Mouse (Mus musculus): ENCODE data around the gene Vax1.

Gene Vax1

GRCm38 (mm10) chr19:59169936-59170765 is at the start of gene Vax1:
Gene Vax1, minus strand, starts transcription at chr19:59170056.
- DNase-seq (ENCODE audit: low read depth): no peak

GRCm38 (mm10) chr19:59218991-59219390 is 49.1 kb upstream of the Vax1 start, which contains the start of gene Kcnk18:
Gene Kcnk18, plus strand, starts transcription at chr19:59219214.
- DNase-seq (ENCODE audit: low read depth): no peak

- no peak for DNase-seq (ENCODE audit: low read depth)
These were observed 47.0 kb upstream of the Vax1 start for GRCm38 (mm10) chr19:59216891-59217290.

- DNase-seq (ENCODE audit: low read depth): no peak
These were observed 39.1 kb upstream of the Vax1 start for GRCm38 (mm10) chr19:59208986-59209385.

GRCm38 (mm10) chr19:59208475-59208874 is 38.6 kb upstream of the Vax1 start:
- DNase-seq (ENCODE audit: low read depth): peak; percentile 73

- peak; percentile 70 for DNase-seq (ENCODE audit: low read depth)
These were observed 28.3 kb upstream of the Vax1 start for GRCm38 (mm10) chr19:59198161-59198560.

- no peak for DNase-seq (ENCODE audit: low read depth)
These were observed 26.3 kb upstream of the Vax1 start for GRCm38 (mm10) chr19:59196111-59196666.

GRCm38 (mm10) chr19:59195181-59195770 is 25.4 kb upstream of the Vax1 start:
- DNase-seq (ENCODE audit: low read depth): no peak

GRCm38 (mm10) chr19:59193986-59194820 is 24.3 kb upstream of the Vax1 start:
- DNase-seq (ENCODE audit: low read depth): no peak

GRCm38 (mm10) chr19:59193456-59193855 is 23.6 kb upstream of the Vax1 start:
- no peak for DNase-seq (ENCODE audit: low read depth)

- no peak for DNase-seq (ENCODE audit: low read depth)
These were observed 22.6 kb upstream of the Vax1 start for GRCm38 (mm10) chr19:59192491-59192890.

GRCm38 (mm10) chr19:59191123-59191505 is 21.3 kb upstream of the Vax1 start:
- no peak for DNase-seq (ENCODE audit: low read depth)

- no peak for DNase-seq (ENCODE audit: low read depth)
These were observed 20.7 kb upstream of the Vax1 start for GRCm38 (mm10) chr19:59190431-59191122.

GRCm38 (mm10) chr19:59188981-59189380 is 19.1 kb upstream of the Vax1 start:
- DNase-seq (ENCODE audit: low read depth): no peak

GRCm38 (mm10) chr19:59184000-59184399 is 14.1 kb upstream of the Vax1 start:
- no peak for DNase-seq (ENCODE audit: low read depth)

- DNase-seq (ENCODE audit: low read depth): no peak
These were observed 3.6 kb upstream of the Vax1 start for GRCm38 (mm10) chr19:59173341-59174015.

- no peak for DNase-seq (ENCODE audit: low read depth)
These were observed 2.9 kb upstream of the Vax1 start for GRCm38 (mm10) chr19:59172781-59173180.

- no peak for DNase-seq (ENCODE audit: low read depth)
These were observed 2.0 kb upstream of the Vax1 start for GRCm38 (mm10) chr19:59171871-59172245.

- no peak for DNase-seq (ENCODE audit: low read depth)
These were observed 1.5 kb upstream of the Vax1 start for GRCm38 (mm10) chr19:59171151-59171870.

GRCm38 (mm10) chr19:59170766-59171095 is 875 bp upstream of the Vax1 start:
- no peak for DNase-seq (ENCODE audit: low read depth)
